Mouse (Mus musculus) stomach, embryonic 16.5 days (tissue): ENCODE measurements around the gene Pepd. TPM values are rescaled to one million over a fixed set of nuclear protein-coding genes. Genes with fewer than 3 reads are reported as not detected.

Experiments used
- ATAC-seq: fragments of 200-750 bp; cut with Nextera tagmentation; 2 replicates; pipeline ENCODE4 v1.8.0; 2017; ENCODE audit warnings: moderate number of reproducible peaks, moderate TSS enrichment; ENCODE audit not compliant: insufficient read depth, low FRiP score
- H3K27ac ChIP-seq: fragments of 300-500 bp; sonication (generic); 2 replicates; pipeline ENCODE4 v1.5.1; 2014; ENCODE audit warnings: low read length
- H3K27me3 ChIP-seq: fragments of 300-500 bp; sonication (generic); 2 replicates; pipeline ENCODE4 v1.6.1; 2014; ENCODE audit warnings: low read length, control low read depth, mixed read lengths; ENCODE audit not compliant: control insufficient read depth, insufficient read depth
- H3K36me3 ChIP-seq: fragments of 300-500 bp; sonication (generic); 2 replicates; pipeline ENCODE4 v1.6.1; 2014; ENCODE audit warnings: low read length; ENCODE audit not compliant: control insufficient read depth, insufficient read depth
- H3K4me1 ChIP-seq: fragments of 300-500 bp; sonication (generic); 2 replicates; pipeline ENCODE4 v1.6.1; 2014; ENCODE audit warnings: low read length, control low read depth, mixed read lengths; ENCODE audit not compliant: control insufficient read depth, insufficient read depth
- H3K4me2 ChIP-seq: fragments of 300-500 bp; sonication (generic); 2 replicates; pipeline ENCODE4 v1.6.1; 2014; ENCODE audit warnings: low read depth, low read length, mixed read lengths
- H3K4me3 ChIP-seq: fragments of 300-500 bp; sonication (generic); replicated peaks from 2 replicates; pipeline ENCODE4 v1.5.1; 2014; ENCODE audit warnings: mild to moderate bottlenecking, low read length
- H3K9ac ChIP-seq: fragments of 300-500 bp; sonication (generic); 2 replicates; pipeline ENCODE4 v1.6.1; 2014; ENCODE audit warnings: low read length
- H3K9me3 ChIP-seq: fragments of 300-500 bp; sonication (generic); replicated peaks from 2 replicates; pipeline ENCODE4 v1.6.1; 2016; ENCODE audit warnings: low read length, control low read depth; ENCODE audit not compliant: control insufficient read depth
- WGBS: fragments of 180-500 bp; shearing (Covaris S2); extraction: QIAGEN DNeasy Blood & Tissue Kit; methylation state at CpG from one replicate; pipeline ENCODE4 v1.1.7; 2014; 5-methylcytosine and 5-hydroxymethylcytosine counted together
- polyA plus RNA-seq: library from polyadenylated mRNA; unstranded; fragments of >200 nt; fragmentation: Nextera tagmentation; extraction: Ambion mirVana; gene quantifications from 2 replicates; pipeline ENCODE4 v1.2.1, GENCODE M21; 2015

The Pepd gene
- polyA plus RNA-seq, 1 experiment from 2014 or later = 66.9 TPM

DNA sequence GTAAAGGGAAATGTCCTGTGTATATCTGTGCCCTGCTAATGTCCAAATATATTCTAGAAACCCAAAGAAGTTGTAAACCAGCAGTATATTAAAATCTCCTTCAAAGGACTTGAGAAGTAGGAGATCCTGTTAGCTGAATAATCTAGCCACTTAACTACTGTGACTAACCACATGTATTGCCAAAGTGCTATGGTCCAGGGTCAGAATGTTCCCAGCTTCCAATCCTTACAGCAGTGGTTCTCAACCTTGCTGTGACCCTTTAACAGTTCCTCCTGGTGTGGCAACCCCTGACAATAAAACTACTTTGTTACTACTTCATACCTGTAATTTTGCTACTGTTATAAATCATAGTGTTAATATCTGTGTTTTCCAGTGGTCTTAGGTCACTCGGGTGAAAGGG, 146.2 kb downstream of the Pepd start:
- H3K9ac ChIP-seq = no peak overlapping the region
- WGBS = 67% methylated on average over 1 of the region's 1 CpGs
- H3K4me2 ChIP-seq = no peak overlapping the region
- no peak overlapping the region for H3K27ac ChIP-seq
- H3K4me1 ChIP-seq = peaks cover 20% of the 10 kb centered on the region
- no peak overlapping the region for H3K4me3 ChIP-seq
- H3K36me3 ChIP-seq = no peaks in the 10 kb centered on the region
- ATAC-seq = no peak
- no peaks in the 10 kb centered on the region for H3K27me3 ChIP-seq
- no peaks in the 10 kb centered on the region for H3K9me3 ChIP-seq

DNA sequence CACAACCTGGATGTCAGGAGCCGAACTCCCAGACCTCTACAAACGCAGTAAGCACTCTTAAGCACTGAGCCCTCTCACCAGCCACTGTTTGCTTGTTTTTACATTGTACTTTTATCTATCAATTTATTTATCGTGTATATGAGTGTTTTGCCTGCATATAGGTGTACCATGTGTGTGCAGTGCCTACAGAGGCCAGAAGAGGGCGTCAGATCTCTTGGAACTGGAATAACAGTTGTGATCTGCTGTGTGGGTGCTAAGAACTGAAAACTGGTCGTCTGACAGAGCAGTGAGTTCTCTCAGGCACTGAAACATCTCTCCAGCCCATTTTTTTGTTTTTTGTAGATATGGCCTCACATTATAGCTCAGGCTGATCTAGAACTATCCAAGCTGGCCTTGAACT, 147.3 kb downstream of the Pepd start:
- Histone ChIP-seq H3K27ac (no peak overlapping the region), H3K9me3 (no peaks in the 10 kb centered on the region), H3K4me2 (no peak overlapping the region), H3K9ac (no peak overlapping the region), H3K27me3 (no peaks in the 10 kb centered on the region), H3K4me1 (peaks cover 13% of the 10 kb centered on the region), H3K36me3 (no peaks in the 10 kb centered on the region), H3K4me3 (no peak overlapping the region)
- no peak for ATAC-seq
- 71% methylated on average over 5 of the region's 5 CpGs for WGBS

DNA sequence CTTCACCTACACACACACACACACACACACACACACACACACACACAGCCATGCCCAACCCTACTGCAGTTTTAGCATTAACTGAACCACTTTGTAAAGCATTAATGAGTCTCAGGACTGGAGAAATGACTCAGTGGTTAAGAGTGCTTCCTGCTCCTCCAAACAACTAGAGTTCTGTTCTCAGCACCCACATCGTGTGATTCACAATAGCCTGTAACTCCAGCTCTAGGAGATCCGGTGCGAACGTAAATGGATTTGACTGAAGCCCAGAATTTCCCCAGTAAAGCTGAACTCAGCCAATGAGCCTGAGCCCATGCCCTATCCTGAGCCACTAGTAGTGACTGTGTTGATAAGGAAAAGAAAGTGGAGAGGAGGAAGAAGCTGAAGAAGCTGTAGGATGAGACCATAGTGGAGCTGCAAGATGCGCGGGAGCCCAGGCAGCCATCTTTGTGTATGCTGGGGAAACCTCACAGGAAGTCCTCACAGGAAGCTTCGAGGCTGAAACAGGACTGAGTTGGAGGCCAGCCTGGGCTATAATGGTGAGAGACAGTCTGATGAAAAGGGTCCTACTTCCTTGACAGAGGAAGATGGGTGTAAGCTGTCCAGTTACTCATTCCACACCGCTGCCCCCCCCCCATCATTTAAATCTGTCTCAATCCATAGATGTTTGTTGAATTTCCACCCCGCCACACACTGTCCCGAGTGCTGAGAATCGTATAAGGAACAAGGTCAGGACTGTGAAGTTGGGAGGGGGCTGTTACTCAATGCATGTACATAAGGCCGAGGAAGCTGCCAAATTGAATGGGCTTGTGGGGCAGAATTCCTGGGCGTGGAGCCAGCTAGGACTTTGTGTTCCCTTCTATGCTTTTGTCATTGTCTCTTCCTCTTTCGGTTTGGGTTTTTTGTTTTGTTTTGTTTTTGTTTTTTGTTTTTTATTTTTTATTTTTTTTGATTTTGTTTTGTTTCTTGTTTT, 152.4 kb downstream of the Pepd start:
- ATAC-seq = no peak
- Histone ChIP-seq H3K4me1 (0 out of 2 replicates have a peak, but pooled peaks cover 5% of the 10 kb centered on the region), H3K4me3 (no peak overlapping the region), H3K27ac (peak overlapping the region; percentile 38; the same call in 1 of the 2 replicates), H3K4me2 (no peak overlapping the region), H3K36me3 (no peaks in the 10 kb centered on the region), H3K9ac (no peak overlapping the region), H3K9me3 (no peaks in the 10 kb centered on the region), H3K27me3 (no peaks in the 10 kb centered on the region)
- WGBS = 62% methylated on average over 14 of the region's 14 CpGs

DNA sequence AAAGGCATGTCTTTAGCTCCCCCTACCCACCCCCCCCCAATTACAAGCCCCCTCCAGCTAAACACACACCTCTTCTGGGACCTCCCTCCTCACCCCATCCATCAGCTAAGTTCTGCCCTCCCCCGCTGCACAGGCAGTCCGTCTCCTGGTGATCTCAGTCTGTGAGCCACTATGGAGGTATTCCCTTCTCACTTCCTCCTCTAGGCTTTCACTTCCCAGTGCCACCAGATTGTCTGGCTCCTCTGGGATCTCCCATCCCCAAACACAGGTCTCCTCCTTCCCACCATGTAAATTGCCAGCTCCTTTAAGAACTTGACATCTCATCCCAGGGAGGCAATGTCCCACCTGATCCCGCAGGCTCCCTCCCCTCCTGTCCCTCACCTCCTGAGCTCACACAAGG, 153.8 kb downstream of the Pepd start:
- no peak for ATAC-seq
- Histone ChIP-seq H3K36me3 (no peaks in the 10 kb centered on the region), H3K4me2 (no peak overlapping the region), H3K27ac (no peak overlapping the region), H3K27me3 (no peaks in the 10 kb centered on the region), H3K4me1 (0 out of 2 replicates have a peak, but pooled peaks cover 5% of the 10 kb centered on the region), H3K9ac (no peak overlapping the region), H3K4me3 (no peak overlapping the region), H3K9me3 (no peaks in the 10 kb centered on the region)
- WGBS = 57% methylated on average over 3 of the region's 3 CpGs

DNA sequence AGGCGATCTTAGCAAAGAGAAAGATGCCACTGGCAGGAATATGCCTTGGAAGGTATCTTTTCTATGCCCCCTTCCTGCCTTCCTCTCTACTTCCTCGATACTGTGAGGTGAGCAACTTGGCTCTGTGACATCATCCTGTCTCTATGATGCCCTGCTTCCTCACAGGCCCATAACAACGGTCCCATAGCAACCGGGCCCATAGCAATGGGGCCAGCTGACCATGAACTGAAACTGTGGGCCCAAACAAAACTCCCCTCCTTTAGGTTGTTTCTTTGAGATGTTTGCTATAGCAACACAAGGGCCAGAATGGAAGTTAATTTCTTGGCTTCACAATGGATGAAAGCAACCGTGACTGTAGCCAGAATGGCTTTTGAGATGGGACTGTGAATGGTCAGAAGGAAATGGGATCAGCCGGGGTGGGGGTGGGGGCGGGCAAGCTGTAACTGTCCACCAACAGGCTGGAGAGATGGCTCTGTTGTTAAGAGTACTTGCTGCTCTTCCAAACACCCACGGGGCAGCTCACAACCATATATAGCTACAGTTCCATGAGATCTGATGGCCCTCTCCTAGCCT, 154.5 kb downstream of the Pepd start:
- ATAC-seq = no peak
- H3K9ac ChIP-seq = no peak overlapping the region
- no peak overlapping the region for H3K27ac ChIP-seq
- H3K27me3 ChIP-seq = no peaks in the 10 kb centered on the region
- H3K36me3 ChIP-seq = no peaks in the 10 kb centered on the region
- 0 out of 2 replicates have a peak, but pooled peaks cover 5% of the 10 kb centered on the region for H3K4me1 ChIP-seq
- H3K4me2 ChIP-seq = no peak overlapping the region
- H3K9me3 ChIP-seq = no peaks in the 10 kb centered on the region
- H3K4me3 ChIP-seq = no peak overlapping the region
- WGBS = 79% methylated on average over 8 of the region's 8 CpGs

DNA sequence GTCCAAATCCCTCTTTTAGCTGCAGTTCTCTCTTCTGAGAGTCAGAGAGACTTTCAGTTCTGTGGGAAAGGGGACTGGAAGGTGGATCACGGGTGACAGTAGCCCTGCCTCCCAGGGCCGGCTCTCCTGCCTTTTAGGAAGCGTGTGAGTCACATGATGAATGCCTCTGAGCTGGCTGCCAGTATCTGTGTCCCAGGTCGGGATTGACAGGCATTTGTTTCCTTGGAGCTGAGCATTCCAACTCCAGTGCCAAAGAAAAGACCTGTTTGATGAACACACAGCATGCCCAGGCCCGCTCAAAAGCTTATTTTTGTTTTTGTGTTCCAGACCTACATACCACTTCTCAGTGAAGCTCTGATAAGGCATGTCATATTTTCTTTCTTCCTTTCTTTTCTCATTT, 164.5 kb downstream of the Pepd start:
- no peak overlapping the region for H3K4me2 ChIP-seq
- no peak for ATAC-seq
- 33% methylated on average over 5 of the region's 5 CpGs for WGBS
- no peaks in the 10 kb centered on the region for H3K9me3 ChIP-seq
- no peak overlapping the region for H3K4me3 ChIP-seq
- H3K36me3 ChIP-seq = no peaks in the 10 kb centered on the region
- peak overlapping the region; percentile 67; the same call in 1 of the 2 replicates for H3K27ac ChIP-seq
- H3K4me1 ChIP-seq = peaks cover 11% of the 10 kb centered on the region; the same call in 1 of the 2 replicates
- no peak overlapping the region for H3K9ac ChIP-seq
- no peaks in the 10 kb centered on the region for H3K27me3 ChIP-seq

DNA sequence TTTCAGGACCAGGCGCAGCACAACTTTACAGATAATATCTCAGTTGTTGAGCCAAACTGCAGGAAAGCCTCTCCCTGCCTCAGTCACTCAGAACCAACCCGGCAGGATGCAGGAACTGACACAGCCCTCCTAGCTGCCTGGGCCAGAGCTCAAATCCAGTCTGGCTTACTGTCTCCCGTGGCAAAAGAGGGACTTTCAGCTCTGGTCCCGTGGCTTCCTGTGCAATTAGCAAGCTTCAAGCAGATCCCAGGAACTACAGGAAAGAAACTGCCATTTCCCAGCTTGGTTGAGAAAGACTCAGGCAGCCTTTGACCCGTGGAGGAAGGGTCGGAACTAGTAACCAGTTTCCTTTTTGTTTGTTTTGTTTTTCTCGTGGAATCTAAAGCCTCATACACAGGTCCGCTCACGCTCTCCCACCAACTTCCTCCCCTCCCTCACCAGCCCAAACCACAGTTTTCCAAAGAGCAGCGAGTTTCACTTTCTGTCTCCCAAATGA, 168.7 kb downstream of the Pepd start:
- H3K27me3 ChIP-seq = no peaks in the 10 kb centered on the region
- no peaks in the 10 kb centered on the region for H3K9me3 ChIP-seq
- peak overlapping the region; percentile 24 for H3K9ac ChIP-seq
- H3K4me1 ChIP-seq = peaks cover 15% of the 10 kb centered on the region; the same call in 1 of the 2 replicates
- H3K4me2 ChIP-seq = peak overlapping the region; percentile 44
- H3K4me3 ChIP-seq = peak overlapping the region; percentile 4
- H3K36me3 ChIP-seq = no peaks in the 10 kb centered on the region
- H3K27ac ChIP-seq = peak overlapping the region; percentile 68
- WGBS = 17% methylated on average over 10 of the region's 10 CpGs
- ATAC-seq = no peak

DNA sequence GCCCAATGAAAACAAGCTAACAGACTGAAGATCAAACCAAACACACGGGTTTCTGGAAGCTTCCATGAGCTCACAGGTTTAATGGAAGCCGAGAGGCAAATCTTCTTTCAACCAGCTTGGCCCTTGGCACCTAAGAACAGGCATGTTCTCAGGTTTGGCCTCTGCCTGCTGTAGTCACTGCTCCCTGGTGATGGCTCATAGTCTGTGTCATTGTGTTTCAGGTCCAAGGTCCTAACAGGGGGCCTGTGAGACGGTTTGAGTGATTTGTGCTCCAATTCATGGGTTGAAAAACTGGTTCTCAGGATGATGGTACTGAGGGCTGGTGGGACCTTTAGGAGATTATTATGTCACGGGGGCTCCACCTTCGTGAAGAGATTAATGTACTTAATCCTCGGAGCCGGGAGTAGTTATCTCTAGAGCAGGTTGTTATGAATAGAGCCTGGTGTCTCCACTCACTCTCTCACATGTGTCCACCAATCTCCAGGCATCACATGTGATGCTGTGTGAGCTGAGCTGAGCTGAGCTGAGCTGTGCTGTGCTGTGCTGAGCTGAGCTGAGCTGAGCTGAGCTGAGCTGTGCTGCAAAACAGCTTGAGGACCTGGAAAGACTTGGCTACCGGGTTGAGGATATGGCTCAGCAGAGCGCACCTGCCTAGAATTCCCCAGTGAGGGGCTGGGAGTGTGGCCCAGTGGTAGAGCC, 169.4 kb downstream of the Pepd start:
- Histone ChIP-seq H3K4me3 (peak overlapping the region; percentile 4; the same call in 1 of the 2 replicates), H3K4me2 (peak overlapping the region; percentile 44), H3K36me3 (no peaks in the 10 kb centered on the region), H3K4me1 (peaks cover 22% of the 10 kb centered on the region), H3K27me3 (no peaks in the 10 kb centered on the region), H3K27ac (peak overlapping the region; percentile 68), H3K9me3 (no peaks in the 10 kb centered on the region), H3K9ac (peak overlapping the region; percentile 24)
- ATAC-seq = no peak
- 61% methylated on average over 9 of the region's 9 CpGs for WGBS
